Mouse (Mus musculus) ES-E14 (cell line): ENCODE results near the gene Gm28048. TPM values are rescaled to one million over a fixed set of nuclear protein-coding genes. Genes with fewer than 3 reads are reported as not detected.

Experiments
- DNase-seq: peaks from one replicate; pipeline ENCODE4 v3.0.0-alpha.2; 2013; ENCODE audit warnings: low read depth, low spot score
- H3K27ac ChIP-seq: 2 replicates; pipeline ENCODE4 v1.5.1; 2012; ENCODE audit warnings: low read depth, mild to moderate bottlenecking, low read length, moderate library complexity, mixed read lengths; ENCODE audit not compliant: poor library complexity, insufficient read depth, severe bottlenecking
- H3K36me3 ChIP-seq: 2 replicates; pipeline ENCODE4 v1.6.1; 2012; ENCODE audit warnings: mild to moderate bottlenecking, low read length, moderate library complexity, mixed read lengths; ENCODE audit not compliant: control insufficient read depth, poor library complexity, insufficient read depth, severe bottlenecking
- H3K4me1 ChIP-seq, 2 experiments: fragments of 150-350 bp in 1 of 2; sonication (generic) in 1 of 2; 2 replicates each; pipeline ENCODE4 v1.6.1; 2012; ENCODE audit warnings: low read length in 2 of 2, mild to moderate bottlenecking in 1 of 2, mixed read lengths in 1 of 2; ENCODE audit not compliant: control insufficient read depth in 2 of 2, insufficient read depth in 2 of 2, poor library complexity in 1 of 2
- H3K4me3 ChIP-seq, 2 experiments: fragments of 150-350 bp in 1 of 2; sonication (generic) in 1 of 2; 2 replicates each; pipeline ENCODE4 v1.5.1; 2012; ENCODE audit warnings: low read length in 2 of 2, low read depth in 1 of 2, mild to moderate bottlenecking in 1 of 2, mixed read lengths in 1 of 2; ENCODE audit not compliant: insufficient read depth in 1 of 2, poor library complexity in 1 of 2, severe bottlenecking in 1 of 2
- H3K9ac ChIP-seq: 2 replicates; pipeline ENCODE4 v1.6.1; 2012; ENCODE audit warnings: low read depth, mild to moderate bottlenecking, low read length, mixed read lengths; ENCODE audit not compliant: poor library complexity, insufficient read depth, severe bottlenecking
- H3K9me3 ChIP-seq: fragments of 150-350 bp; sonication (generic); 2 replicates; pipeline ENCODE4 v1.6.1; 2012; ENCODE audit warnings: low read depth, mild to moderate bottlenecking, low read length; ENCODE audit not compliant: control insufficient read depth, insufficient read depth
- CHD2 ChIP-seq: IDR thresholded peaks from 2 replicates; pipeline ENCODE4 v1.6.1; 2014; ENCODE audit warnings: mild to moderate bottlenecking, low read depth, low read length, inconsistent platforms
- HCFC1 ChIP-seq: IDR thresholded peaks from 2 replicates; pipeline ENCODE4 v1.6.1; 2012; ENCODE audit warnings: low read length, inconsistent platforms, borderline replicate concordance; ENCODE audit not compliant: insufficient read depth
- MAFK ChIP-seq: IDR thresholded peaks from 2 replicates; pipeline ENCODE4 v1.6.1; 2014; ENCODE audit warnings: mild to moderate bottlenecking, low read depth, low read length, inconsistent platforms; ENCODE audit not compliant: insufficient read depth
- ZC3H11A ChIP-seq: IDR thresholded peaks from 2 replicates; pipeline ENCODE4 v1.6.1; 2012; ENCODE audit warnings: low read depth, mild to moderate bottlenecking, inconsistent platforms, low read length, borderline replicate concordance
- ZNF384 ChIP-seq: IDR thresholded peaks from 2 replicates; pipeline ENCODE4 v1.6.1; 2012; ENCODE audit warnings: low read depth, low read length, inconsistent platforms
- in situ Hi-C, 2 experiments: fragments of 600-800 bp; cut with MboI; formaldehyde crosslinking; loops; one replicate each; pipeline ENCODE4 v1.15.1; 2025; ENCODE audit warnings: low sequenced_read_pairs in 2 of 2, inconsistent platforms in 1 of 2; ENCODE audit not compliant: unreplicated experiment in 2 of 2
- total RNA-seq: library from RNA; depleted of rRNA; stranded (reverse); fragments of 300-350 nt; gene quantifications from 2 replicates; pipeline ENCODE4 v1.2.3, GENCODE M21; 2012

Gm28048 gene
- total RNA-seq, 1 experiment: 16.3 TPM

DNA sequence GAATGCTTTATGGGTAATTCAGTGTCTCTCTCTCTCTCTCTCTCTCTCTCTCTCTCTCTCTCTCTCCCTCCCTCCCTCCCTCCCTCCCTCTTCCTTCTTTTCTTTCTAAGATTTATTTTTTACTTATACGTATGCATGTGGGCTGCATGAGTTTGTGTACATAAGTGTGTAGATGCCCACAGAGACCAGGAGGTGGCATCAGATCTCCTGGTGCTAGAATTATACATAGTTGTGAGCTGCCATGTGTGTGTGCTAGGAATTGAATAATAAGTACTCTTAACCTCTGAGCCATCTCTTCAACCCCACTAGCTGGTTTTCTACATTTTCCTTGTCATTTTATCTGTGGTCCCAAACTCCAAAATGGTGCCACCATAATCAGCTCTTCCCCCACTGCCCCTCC, 156.3 kb downstream of the Gm28048 start:
- TF ChIP-seq ZC3H11A (no peak), HCFC1 (no peak), CHD2 (no peak), MAFK (no peak), ZNF384 (no peak)

DNA sequence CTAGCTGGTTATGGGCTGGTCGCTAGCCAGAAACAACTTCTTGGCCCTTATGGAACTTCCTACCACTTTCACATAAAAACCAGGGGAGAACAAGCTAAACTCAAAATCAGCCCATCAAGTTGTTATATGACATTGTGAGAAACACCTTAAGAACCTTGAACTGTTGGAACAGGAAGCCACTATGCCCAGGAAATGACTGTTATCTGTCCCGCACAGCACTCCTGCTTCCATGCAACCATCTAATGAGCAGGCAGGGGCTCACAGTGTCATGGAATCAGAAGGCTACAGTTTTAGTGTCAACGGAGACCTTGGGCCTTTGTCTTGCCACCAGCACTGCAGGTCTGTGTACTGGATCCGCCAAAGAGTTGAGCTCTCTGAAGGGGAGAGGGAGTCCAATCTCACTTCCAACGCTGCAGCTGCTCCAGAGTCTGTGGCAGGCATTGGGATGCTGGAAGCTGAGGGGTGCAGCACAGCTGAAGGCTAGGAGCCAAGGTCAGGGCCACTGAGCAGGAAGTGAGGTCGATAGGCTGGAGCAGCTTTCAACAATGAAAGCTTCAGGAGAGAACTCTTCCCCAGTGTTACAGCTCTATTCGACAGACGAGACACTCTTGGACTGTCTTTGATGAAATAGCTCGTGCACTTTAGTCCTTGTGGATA, 157.7 kb downstream of the Gm28048 start:
- H3K4me1 ChIP-seq: peaks cover 5 to 10% of the 10 kb centered on the region in 2 experiments
- H3K4me3 ChIP-seq: no peak overlapping the region
- no peak overlapping the region for H3K27ac ChIP-seq
- peaks cover 2% of the 10 kb centered on the region; the same call in 1 of the 2 replicates for H3K36me3 ChIP-seq
- H3K9me3 ChIP-seq: no peaks in the 10 kb centered on the region; the same call in 1 of the 2 replicates
- H3K9ac ChIP-seq: no peak overlapping the region
- DNase-seq: no peak
- in situ Hi-C loops: no loop called here
- TF ChIP-seq ZNF384 (no peak), CHD2 (no peak), MAFK (no peak), HCFC1 (no peak), ZC3H11A (no peak)

More for the DNA sequence above, 156.3 kb downstream of the Gm28048 start:
- Histone ChIP-seq H3K4me1 (peaks cover 9 to 19% of the 10 kb centered on the region in 2 experiments), H3K4me3 (no peak overlapping the region), H3K27ac (no peak overlapping the region), H3K36me3 (peaks cover 3% of the 10 kb centered on the region; the same call in 1 of the 2 replicates), H3K9me3 (no peaks in the 10 kb centered on the region; the same call in 1 of the 2 replicates), H3K9ac (no peak overlapping the region)
- DNase-seq: no peak
- in situ Hi-C loops: no loop called here

DNA sequence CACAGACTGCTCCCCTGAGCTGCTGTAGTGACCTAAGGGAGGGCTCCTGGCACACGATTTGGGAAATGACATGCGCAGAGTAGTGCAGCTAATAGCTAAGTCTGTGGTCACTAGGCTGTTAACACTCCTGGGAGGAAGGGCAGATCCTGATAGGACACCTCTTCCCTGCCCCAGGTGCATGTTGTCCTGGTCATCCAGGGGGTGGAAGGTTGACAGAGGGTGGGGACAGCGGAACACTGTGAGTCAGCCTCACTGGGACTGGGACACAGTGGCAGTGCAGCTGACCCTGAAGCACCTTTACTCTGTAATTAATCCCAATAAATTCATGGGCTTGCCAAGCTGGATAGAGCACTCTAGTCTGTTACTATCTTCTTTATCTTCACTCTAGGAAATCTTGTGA, 160.6 kb downstream of the Gm28048 start:
- Histone ChIP-seq H3K27ac (no peak overlapping the region), H3K9me3 (no peaks in the 10 kb centered on the region), H3K4me1 (peaks cover 11 to 19% of the 10 kb centered on the region in 2 experiments), H3K4me3 (no peak overlapping the region), H3K36me3 (no peaks in the 10 kb centered on the region), H3K9ac (no peak overlapping the region)
- TF ChIP-seq ZC3H11A (no peak), CHD2 (no peak), MAFK (no peak), HCFC1 (no peak), ZNF384 (no peak)
- DNase-seq: no peak
- in situ Hi-C loops: no loop called here

DNA sequence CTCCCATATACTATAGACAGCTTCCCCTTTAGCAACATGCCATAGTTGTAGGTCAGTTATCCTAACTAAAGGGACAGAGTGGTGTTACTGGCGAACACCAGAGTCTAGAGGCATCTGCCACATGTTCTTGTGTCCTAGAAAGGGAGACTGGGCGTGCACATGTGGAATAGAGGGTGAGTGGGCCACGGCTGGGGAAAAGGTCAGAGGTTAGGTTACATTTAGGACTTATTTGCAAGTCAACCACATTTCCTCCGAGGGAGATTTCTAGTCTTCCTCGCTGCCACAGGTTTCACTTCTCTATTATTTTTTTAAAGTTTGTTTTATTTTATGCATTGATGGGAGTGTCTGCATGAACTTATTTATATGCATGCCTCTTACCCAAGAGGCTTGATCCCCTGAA, 163.5 kb downstream of the Gm28048 start:
- Histone ChIP-seq H3K27ac (no peak overlapping the region), H3K9me3 (no peaks in the 10 kb centered on the region), H3K36me3 (no peaks in the 10 kb centered on the region), H3K4me3 (no peak overlapping the region), H3K9ac (no peak overlapping the region), H3K4me1 (peaks cover 7 to 8% of the 10 kb centered on the region in 2 experiments; a peak in 3 of 4 replicates)
- no peak for DNase-seq
- TF ChIP-seq ZC3H11A: no peak
- no peak for TF ChIP-seq ZNF384
- TF ChIP-seq HCFC1: no peak
- TF ChIP-seq MAFK: no peak
- TF ChIP-seq CHD2: no peak
- in situ Hi-C loops: no loop called here
